Mouse (Mus musculus): ENCODE data around the gene Dgkz. TPM values are rescaled to one million over a fixed set of nuclear protein-coding genes. Genes with fewer than 3 reads are reported as not detected.

Dgkz gene
- polyA plus RNA-seq, 1 experiment from 2014 or later = 55.9 TPM

- WGBS = 57% methylated on average over 5 of the region's 5 CpGs
- Histone ChIP-seq H3K27ac (ENCODE audit: low read length) (no peak overlapping the region), H3K9me3 (ENCODE audit: control insufficient read depth, low read length) (no peaks in the 10 kb centered on the region), H3K4me3 (ENCODE audit: low read length) (no peak overlapping the region), H3K4me2 (ENCODE audit: low read depth, low read length) (no peak overlapping the region), H3K4me1 (replicated peaks; ENCODE audit: control insufficient read depth, insufficient read depth, low read length) (peaks cover 26% of the 10 kb centered on the region), H3K27me3 (ENCODE audit: control insufficient read depth, insufficient read depth, low read depth, low read length) (peaks cover 14% of the 10 kb centered on the region), H3K36me3 (ENCODE audit: control insufficient read depth, insufficient read depth, low read length) (peaks cover 1% of the 10 kb centered on the region; the same call in 1 of the 2 replicates), H3K9ac (ENCODE audit: low read length) (no peak overlapping the region)
- ATAC-seq (ENCODE audit: low read depth) = no peak
These were observed 5.2 kb upstream of the Dgkz start for GRCm38 (mm10) chr2:91980830-91981229.

- Histone ChIP-seq H3K4me3 (ENCODE audit: low read length) (no peak overlapping the region), H3K36me3 (ENCODE audit: control insufficient read depth, insufficient read depth, low read length) (no peaks in the 10 kb centered on the region), H3K9me3 (ENCODE audit: control insufficient read depth, low read length) (no peaks in the 10 kb centered on the region), H3K27ac (ENCODE audit: low read length) (no peak overlapping the region), H3K9ac (ENCODE audit: low read length) (no peak overlapping the region), H3K4me1 (replicated peaks; ENCODE audit: control insufficient read depth, insufficient read depth, low read length) (peaks cover 32% of the 10 kb centered on the region), H3K27me3 (ENCODE audit: control insufficient read depth, insufficient read depth, low read depth, low read length) (peaks cover 19% of the 10 kb centered on the region), H3K4me2 (ENCODE audit: low read depth, low read length) (no peak overlapping the region)
- no peak for ATAC-seq (ENCODE audit: low read depth)
- 15% methylated on average over 4 of the region's 4 CpGs for WGBS
These were observed 4.6 kb upstream of the Dgkz start for GRCm38 (mm10) chr2:91980245-91980644.

GRCm38 (mm10) chr2:91978547-91978946, 2.9 kb upstream of the Dgkz start:
- ATAC-seq (ENCODE audit: low read depth) = peak; percentile 35; the same call in 1 of the 2 replicates
- H3K36me3 ChIP-seq (ENCODE audit: control insufficient read depth, insufficient read depth, low read length) = no peaks in the 10 kb centered on the region
- peaks cover 30% of the 10 kb centered on the region for H3K27me3 ChIP-seq (ENCODE audit: control insufficient read depth, insufficient read depth, low read depth, low read length)
- WGBS = 17% methylated on average over 2 of the region's 2 CpGs
- no peak overlapping the region for H3K9ac ChIP-seq (ENCODE audit: low read length)
- H3K4me2 ChIP-seq (ENCODE audit: low read depth, low read length) = no peak overlapping the region
- no peaks in the 10 kb centered on the region for H3K9me3 ChIP-seq (ENCODE audit: control insufficient read depth, low read length)
- H3K27ac ChIP-seq (ENCODE audit: low read length) = no peak overlapping the region
- H3K4me3 ChIP-seq (ENCODE audit: low read length) = no peak overlapping the region
- H3K4me1 ChIP-seq (replicated peaks; ENCODE audit: control insufficient read depth, insufficient read depth, low read length) = peaks cover 19% of the 10 kb centered on the region

GRCm38 (mm10) chr2:91977960-91978359, 2.3 kb upstream of the Dgkz start:
- H3K4me1 ChIP-seq (replicated peaks; ENCODE audit: control insufficient read depth, insufficient read depth, low read length) = peaks cover 19% of the 10 kb centered on the region
- no peaks in the 10 kb centered on the region for H3K36me3 ChIP-seq (ENCODE audit: control insufficient read depth, insufficient read depth, low read length)
- H3K27me3 ChIP-seq (ENCODE audit: control insufficient read depth, insufficient read depth, low read depth, low read length) = peaks cover 32% of the 10 kb centered on the region
- WGBS = 57% methylated on average over 4 of the region's 4 CpGs
- no peak overlapping the region for H3K27ac ChIP-seq (ENCODE audit: low read length)
- no peak overlapping the region for H3K4me2 ChIP-seq (ENCODE audit: low read depth, low read length)
- H3K9ac ChIP-seq (ENCODE audit: low read length) = no peak overlapping the region
- no peaks in the 10 kb centered on the region for H3K9me3 ChIP-seq (ENCODE audit: control insufficient read depth, low read length)
- ATAC-seq (ENCODE audit: low read depth) = no peak
- no peak overlapping the region for H3K4me3 ChIP-seq (ENCODE audit: low read length)

- Histone ChIP-seq H3K9ac (ENCODE audit: low read length) (no peak overlapping the region), H3K4me2 (ENCODE audit: low read depth, low read length) (no peak overlapping the region), H3K4me3 (ENCODE audit: low read length) (no peak overlapping the region), H3K27me3 (ENCODE audit: control insufficient read depth, insufficient read depth, low read depth, low read length) (peaks cover 32% of the 10 kb centered on the region), H3K36me3 (ENCODE audit: control insufficient read depth, insufficient read depth, low read length) (no peaks in the 10 kb centered on the region), H3K9me3 (ENCODE audit: control insufficient read depth, low read length) (no peaks in the 10 kb centered on the region), H3K4me1 (replicated peaks; ENCODE audit: control insufficient read depth, insufficient read depth, low read length) (peaks cover 36% of the 10 kb centered on the region), H3K27ac (ENCODE audit: low read length) (no peak overlapping the region)
- WGBS = 54% methylated on average over 7 of the region's 7 CpGs
- no peak for ATAC-seq (ENCODE audit: low read depth)
These were observed 2.1 kb downstream of the Dgkz start for GRCm38 (mm10) chr2:91973416-91974135.

- Histone ChIP-seq H3K27me3 (ENCODE audit: control insufficient read depth, insufficient read depth, low read depth, low read length) (peaks cover 31% of the 10 kb centered on the region), H3K36me3 (ENCODE audit: control insufficient read depth, insufficient read depth, low read length) (no peaks in the 10 kb centered on the region), H3K9me3 (ENCODE audit: control insufficient read depth, low read length) (no peaks in the 10 kb centered on the region), H3K4me3 (ENCODE audit: low read length) (no peak overlapping the region), H3K9ac (ENCODE audit: low read length) (peak overlapping the region; percentile 5; the same call in 1 of the 2 replicates), H3K4me2 (ENCODE audit: low read depth, low read length) (no peak overlapping the region; the same call in 1 of the 2 replicates), H3K4me1 (replicated peaks; ENCODE audit: control insufficient read depth, insufficient read depth, low read length) (peaks cover 30% of the 10 kb centered on the region), H3K27ac (ENCODE audit: low read length) (peak overlapping the region; percentile 94)
- ATAC-seq (ENCODE audit: low read depth) = peak; percentile 66
- WGBS = 17% methylated on average over 13 of the region's 13 CpGs
These were observed 3.5 kb downstream of the Dgkz start for GRCm38 (mm10) chr2:91972121-91972566.

- ATAC-seq (ENCODE audit: low read depth) = peak; percentile 63
These were observed 4.2 kb downstream of the Dgkz start for GRCm38 (mm10) chr2:91971231-91972097.

GRCm38 (mm10) chr2:91967962-91968361, 7.7 kb downstream of the Dgkz start:
- peak overlapping the region; percentile 90 for H3K27ac ChIP-seq (ENCODE audit: low read length)
- H3K4me1 ChIP-seq (replicated peaks; ENCODE audit: control insufficient read depth, insufficient read depth, low read length) = peaks cover 33% of the 10 kb centered on the region
- H3K36me3 ChIP-seq (ENCODE audit: control insufficient read depth, insufficient read depth, low read length) = no peaks in the 10 kb centered on the region
- no peaks in the 10 kb centered on the region for H3K9me3 ChIP-seq (ENCODE audit: control insufficient read depth, low read length)
- no peak overlapping the region for H3K4me3 ChIP-seq (ENCODE audit: low read length)
- 43% methylated on average over 11 of the region's 11 CpGs for WGBS
- H3K9ac ChIP-seq (ENCODE audit: low read length) = peak overlapping the region; percentile 46
- no peaks in the 10 kb centered on the region for H3K27me3 ChIP-seq (ENCODE audit: control insufficient read depth, insufficient read depth, low read depth, low read length)
- H3K4me2 ChIP-seq (ENCODE audit: low read depth, low read length) = no peak overlapping the region
- no peak for ATAC-seq (ENCODE audit: low read depth)

More at GRCm38 (mm10) chr2:91971231-91972097, 4.2 kb downstream of the Dgkz start:
- H3K9me3 ChIP-seq (ENCODE audit: control insufficient read depth, low read length) = no peaks in the 10 kb centered on the region
- peaks cover 30% of the 10 kb centered on the region for H3K4me1 ChIP-seq (replicated peaks; ENCODE audit: control insufficient read depth, insufficient read depth, low read length)
- H3K27ac ChIP-seq (ENCODE audit: low read length) = peak overlapping the region; percentile 94
- H3K36me3 ChIP-seq (ENCODE audit: control insufficient read depth, insufficient read depth, low read length) = no peaks in the 10 kb centered on the region
- peak overlapping the region; percentile 43 for H3K9ac ChIP-seq (ENCODE audit: low read length)
- H3K4me2 ChIP-seq (ENCODE audit: low read depth, low read length) = peak overlapping the region; percentile 40
- no peak overlapping the region for H3K4me3 ChIP-seq (ENCODE audit: low read length)
- WGBS = 19% methylated on average over 21 of the region's 21 CpGs
- H3K27me3 ChIP-seq (ENCODE audit: control insufficient read depth, insufficient read depth, low read depth, low read length) = peaks cover 25% of the 10 kb centered on the region

- no peak overlapping the region for H3K4me3 ChIP-seq (ENCODE audit: low read length)
- H3K4me1 ChIP-seq (replicated peaks; ENCODE audit: control insufficient read depth, insufficient read depth, low read length) = peaks cover 34% of the 10 kb centered on the region
- H3K27ac ChIP-seq (ENCODE audit: low read length) = no peak overlapping the region
- no peak for ATAC-seq (ENCODE audit: low read depth)
- WGBS = 69% methylated on average over 5 of the region's 5 CpGs
- no peaks in the 10 kb centered on the region for H3K9me3 ChIP-seq (ENCODE audit: control insufficient read depth, low read length)
- no peaks in the 10 kb centered on the region for H3K27me3 ChIP-seq (ENCODE audit: control insufficient read depth, insufficient read depth, low read depth, low read length)
- H3K9ac ChIP-seq (ENCODE audit: low read length) = no peak overlapping the region
- no peaks in the 10 kb centered on the region for H3K36me3 ChIP-seq (ENCODE audit: control insufficient read depth, insufficient read depth, low read length)
- H3K4me2 ChIP-seq (ENCODE audit: low read depth, low read length) = no peak overlapping the region
These were observed 9.3 kb downstream of the Dgkz start for GRCm38 (mm10) chr2:91966367-91966766.
